Mouse (Mus musculus) ES-E14 (cell line): ENCODE measurements at regions not wholly inside any gene's neighbourhood (a gene's known extent, or its start where the extent isn't known, plus 50 kb on each side); places are given as distances from the start of the nearest gene placed in this dataset.

ENCODE experiments used
- CHD2 ChIP-seq: IDR thresholded peaks from 2 replicates; pipeline ENCODE4 v1.6.1; 2014; ENCODE audit warnings: mild to moderate bottlenecking, low read depth, low read length, inconsistent platforms
- ZNF384 ChIP-seq: IDR thresholded peaks from 2 replicates; pipeline ENCODE4 v1.6.1; 2012; ENCODE audit warnings: low read depth, low read length, inconsistent platforms

GRCm38 (mm10) chr1:112785135-112785681 lies 920.5 kb upstream of the Dsel start:
- TF ChIP-seq ZNF384 (no peak), CHD2 (no peak)
